Mouse (Mus musculus) gastrocnemius, postnatal 10 days (tissue): ENCODE results near the gene F7. TPM values are rescaled to one million over a fixed set of nuclear protein-coding genes. Genes with fewer than 3 reads are reported as not detected.
"Not testable (repeated sequence)": the region's sequence is repeated elsewhere in the genome, so short reads cannot be mapped to it uniquely, and the experiment has no call there.

Source experiments
- DNase-seq: peaks from one replicate; pipeline ENCODE4 v3.0.0; 2021; ENCODE audit warnings: mixed read lengths
- total RNA-seq, 2 experiments: library from RNA; stranded (reverse); gene quantifications; 2 replicates each; pipeline ENCODE4 v1.2.3; 2021

Gene F7
- total RNA-seq, 2 experiments from 2014 or later = not detected

- no peak for DNase-seq
Measured at GRCm38 (mm10) chr8:13036346-13036812, 10.5 kb downstream of the F7 start.

DNA sequence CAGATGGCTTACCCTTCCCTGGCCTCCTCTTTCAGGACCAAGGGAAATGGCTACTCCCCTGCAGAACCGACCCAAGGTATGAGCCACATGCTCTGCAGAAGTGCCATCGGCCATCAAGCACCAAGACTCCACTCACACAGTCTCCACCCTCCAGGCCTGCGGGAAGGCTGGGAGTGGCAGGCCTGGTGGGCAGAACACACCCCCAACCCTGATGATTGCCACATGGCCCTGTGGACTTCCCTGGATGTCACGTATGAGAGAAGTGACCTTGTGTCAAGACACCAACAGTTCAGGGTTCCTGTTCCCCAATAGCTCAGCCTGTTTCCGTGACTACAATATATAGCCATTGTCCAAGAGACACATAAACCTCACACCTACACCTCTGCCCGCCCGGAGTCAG, 11.2 kb downstream of the F7 start, which contains the start of gene F10:
F10 (plus strand) TSS at position 294 of the 400 bp plus-strand sequence.
- DNase-seq = no peak

DNA sequence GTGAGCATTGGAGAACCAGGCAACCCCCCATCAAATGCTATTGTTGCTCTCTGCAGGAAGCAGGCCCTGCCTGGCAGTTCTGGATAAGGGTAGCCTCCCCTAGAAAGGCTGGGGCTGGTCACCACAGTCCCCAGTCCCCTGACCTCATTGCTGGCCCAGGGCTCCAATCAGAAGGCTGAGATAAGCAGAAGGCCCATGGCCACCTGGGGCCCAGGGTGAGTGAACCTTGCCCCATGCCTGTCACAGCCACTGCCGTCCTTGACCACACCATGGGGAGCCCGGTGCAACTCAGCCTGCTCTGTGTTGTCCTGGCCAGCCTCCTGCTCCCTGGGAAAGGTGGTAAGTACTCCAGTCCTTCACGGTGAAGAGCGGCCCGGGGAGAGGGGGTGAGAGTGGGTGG, 11.7 kb downstream of the F7 start:
- no peak for DNase-seq

- DNase-seq = no peak
Measured at GRCm38 (mm10) chr8:13039054-13039453, 13.2 kb downstream of the F7 start.

DNA sequence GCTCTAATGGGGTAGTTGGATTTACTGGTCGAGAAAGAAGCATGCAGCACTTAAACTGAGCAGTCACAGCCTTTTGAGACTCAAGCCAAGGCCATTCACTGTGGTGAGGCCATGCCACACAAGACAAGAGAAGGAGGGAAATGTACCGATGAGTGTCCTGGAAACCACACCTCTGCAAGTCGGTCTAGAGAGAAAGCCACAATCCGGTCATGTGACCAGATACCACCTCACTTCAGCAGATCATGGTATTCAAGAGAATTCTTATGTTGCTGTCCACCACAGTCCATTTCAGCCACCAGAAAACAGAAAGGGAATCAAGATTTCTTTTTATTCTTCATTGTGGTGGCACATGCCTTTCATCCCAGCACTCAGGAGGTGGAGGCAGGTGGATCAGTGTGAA, 15.6 kb downstream of the F7 start:
- DNase-seq = no peak

DNA sequence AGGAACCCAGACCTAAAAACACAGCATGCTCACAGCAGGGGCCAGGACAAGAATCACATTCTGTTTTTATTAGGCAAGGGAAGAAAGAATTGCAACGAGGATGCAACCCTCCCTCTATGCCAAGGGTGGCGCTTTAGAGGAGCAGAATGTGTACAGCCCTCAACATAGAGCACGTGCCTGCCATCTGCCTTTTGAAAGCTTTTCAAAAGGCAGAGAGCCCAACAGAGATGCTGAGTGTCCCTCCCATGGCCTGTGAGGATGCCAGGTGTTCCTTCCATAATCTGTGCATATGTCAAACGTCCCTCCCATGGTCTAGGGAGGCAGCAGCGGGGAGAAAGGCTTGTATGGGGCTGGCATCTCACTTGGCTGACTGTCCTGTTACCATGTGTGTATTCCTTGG, 21.8 kb downstream of the F7 start:
- no peak for DNase-seq

- no peak for DNase-seq
Measured at GRCm38 (mm10) chr8:13050550-13050949, 24.7 kb downstream of the F7 start.

- DNase-seq = no peak
Measured at GRCm38 (mm10) chr8:13057351-13057750, 31.5 kb downstream of the F7 start.

GRCm38 (mm10) chr8:13060441-13061150, 34.8 kb downstream of the F7 start, which contains the start of gene Proz:
Gene Proz, plus strand, starts transcription at chr8:13060914.
- no peak for DNase-seq

DNA sequence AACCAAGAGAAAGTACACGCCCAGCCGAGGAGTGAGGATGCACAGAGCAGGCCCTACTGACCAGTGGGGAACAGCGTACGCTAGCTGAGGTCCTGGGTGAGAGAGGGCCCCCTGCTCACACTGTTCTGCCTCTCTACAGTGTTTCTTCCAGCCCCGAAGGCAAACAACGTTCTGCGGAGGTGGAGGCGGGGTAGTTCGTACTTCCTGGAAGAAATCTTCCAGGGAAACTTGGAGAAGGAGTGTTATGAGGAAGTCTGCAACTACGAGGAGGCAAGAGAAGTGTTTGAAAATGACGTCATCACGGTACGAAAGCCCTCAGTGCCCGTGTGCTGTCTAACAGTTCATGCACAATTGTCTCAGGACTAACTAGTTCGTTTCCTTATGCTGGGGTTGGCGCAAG, 37.3 kb downstream of the F7 start:
- DNase-seq = no peak

DNA sequence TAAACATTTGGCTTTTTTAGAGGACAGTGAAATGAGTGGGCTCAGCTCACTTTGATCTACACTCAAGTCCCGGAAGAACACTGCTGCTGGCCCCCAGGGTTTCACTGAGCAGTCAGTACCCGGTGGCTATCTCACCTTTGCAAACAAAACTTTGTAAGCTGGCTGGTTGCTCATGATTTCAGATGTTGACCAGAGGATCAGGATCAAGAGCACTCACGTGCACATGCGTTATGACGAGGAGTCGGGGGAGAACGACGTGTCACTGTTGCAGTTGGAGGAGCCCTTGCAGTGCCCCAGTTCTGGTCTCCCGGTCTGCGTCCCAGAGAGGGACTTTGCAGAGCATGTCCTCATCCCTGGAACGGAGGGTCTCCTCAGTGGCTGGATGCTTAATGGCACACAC, 47.4 kb downstream of the F7 start:
- DNase-seq = no peak

DNA sequence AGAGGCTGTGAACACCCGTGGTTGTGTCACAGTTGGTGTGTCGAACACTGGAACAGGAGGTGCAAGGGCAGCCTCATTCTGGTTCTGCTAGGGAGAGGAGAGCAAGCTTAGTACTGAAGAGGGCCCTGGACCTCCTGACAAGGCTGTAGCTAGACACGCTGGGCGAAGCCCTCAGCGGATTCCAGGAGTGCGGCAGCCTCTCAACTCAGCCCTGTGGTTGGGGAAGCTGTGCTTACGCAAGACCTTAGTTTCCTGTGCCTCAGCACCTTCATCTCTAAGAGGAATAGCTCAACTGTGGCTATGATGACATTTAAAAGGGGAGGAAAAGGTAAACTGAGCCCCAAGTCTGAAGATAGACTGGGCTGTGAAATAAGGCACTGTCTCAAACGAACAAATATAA, 49.2 kb downstream of the F7 start:
- DNase-seq = no peak

- DNase-seq = not testable (repeated sequence)
Measured at GRCm38 (mm10) chr8:13075579-13075978, 49.7 kb downstream of the F7 start.

DNA sequence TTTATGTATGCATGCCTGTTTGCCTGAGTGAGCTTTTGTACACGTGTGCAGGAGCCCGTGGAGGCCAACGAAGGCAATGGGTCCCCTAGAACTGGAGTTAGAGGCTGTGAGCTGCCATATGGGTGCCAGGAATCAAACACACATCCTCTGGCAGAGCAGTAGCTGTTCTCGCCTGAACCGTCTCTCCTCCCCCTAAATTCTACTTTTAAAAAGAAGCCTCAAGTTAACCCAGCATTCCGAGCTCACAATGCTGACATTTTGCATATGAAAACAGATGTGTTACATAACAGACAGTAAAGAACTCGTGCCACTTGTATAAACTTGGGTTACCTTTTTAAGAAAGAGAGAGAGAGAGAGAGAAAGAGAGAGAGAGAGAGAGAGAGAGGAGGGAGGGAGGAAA, 51.7 kb downstream of the F7 start:
- DNase-seq = no peak

Other genes with a start within 250 kb of the F7 start
- gene Mcf2l, start 152.2 kb upstream of the F7 start, total RNA-seq = 10 to 100 TPM; 28.4 to 30.9 TPM
- under 1 TPM in 1 of 2 experiments, not detected in 1; 0.56 TPM for gene F10, start 11.3 kb downstream of the F7 start, total RNA-seq
- gene Proz, start 34.9 kb downstream of the F7 start, total RNA-seq = under 1 TPM in 1 of 2 experiments, not detected in 1; 0.32 TPM
- gene Pcid2, start 79.4 kb downstream of the F7 start, total RNA-seq = 10 to 100 TPM; 10.7 to 11.1 TPM
- 10 to 100 TPM; 92.3 to 92.4 TPM for gene Cul4a, start 79.6 kb downstream of the F7 start, total RNA-seq
- gene Lamp1, start 133.1 kb downstream of the F7 start, total RNA-seq = 100 to 1,000 TPM; 234 to 237 TPM
- 10 to 100 TPM in 1 of 2 experiments, 1 to 10 TPM in 1; 9.8 to 14.0 TPM for gene Grtp1, start 174.6 kb downstream of the F7 start, total RNA-seq
- 10 to 100 TPM; 70.9 to 79.8 TPM for gene Adprhl1, start 228.1 kb downstream of the F7 start, total RNA-seq